Mouse (Mus musculus): ENCODE measurements at regions not wholly inside any gene's neighbourhood (a gene's known extent, or its start where the extent isn't known, plus 50 kb on each side); places are given as distances from the start of the nearest gene placed in this dataset.
"Not testable (repeated sequence)": the region's sequence is repeated elsewhere in the genome, so short reads cannot be mapped to it uniquely, and the experiment has no call there.

GRCm38 (mm10) chr14:19080001-19080400 is 185.9 kb upstream of the Ube2e2 start:
- not testable (repeated sequence) for H3K4me1 ChIP-seq; H3K9me3 ChIP-seq; H3K4me2 ChIP-seq (replicated peaks); H3K4me3 ChIP-seq; H3K27me3 ChIP-seq (replicated peaks); H3K9ac ChIP-seq; ATAC-seq (ENCODE audit: low FRiP score, low read depth); H3K36me3 ChIP-seq; H3K27ac ChIP-seq
- WGBS = 93% methylated on average over 4 of the region's 4 CpGs

GRCm38 (mm10) chr14:19041984-19042760 is 148.1 kb upstream of the Ube2e2 start:
- H3K4me2 ChIP-seq (replicated peaks) = peak overlapping the region; percentile 84
- no peaks in the 10 kb centered on the region for H3K27me3 ChIP-seq (replicated peaks)
- peak overlapping the region; percentile 44 for H3K9ac ChIP-seq
- ATAC-seq (ENCODE audit: low FRiP score, low read depth) = peak; percentile 94
- H3K4me1 ChIP-seq = peaks cover 5% of the 10 kb centered on the region; the same call in 1 of the 2 replicates
- no peaks in the 10 kb centered on the region for H3K9me3 ChIP-seq
- no peaks in the 10 kb centered on the region for H3K36me3 ChIP-seq
- H3K27ac ChIP-seq = no peak overlapping the region
- peak overlapping the region; percentile 43 for H3K4me3 ChIP-seq
- 2% methylated on average over 49 of the region's 49 CpGs for WGBS

GRCm38 (mm10) chr14:19020102-19020501 is 126.0 kb upstream of the Ube2e2 start:
- no peak for ATAC-seq (ENCODE audit: low FRiP score, low read depth)
- no peaks in the 10 kb centered on the region for H3K36me3 ChIP-seq
- no peaks in the 10 kb centered on the region for H3K9me3 ChIP-seq
- H3K4me2 ChIP-seq (replicated peaks) = no peak overlapping the region
- H3K4me3 ChIP-seq = no peak overlapping the region
- H3K27me3 ChIP-seq (replicated peaks) = no peaks in the 10 kb centered on the region
- H3K27ac ChIP-seq = no peak overlapping the region
- H3K4me1 ChIP-seq = no peaks in the 10 kb centered on the region
- H3K9ac ChIP-seq = no peak overlapping the region
- 49% methylated on average over 2 of the region's 2 CpGs for WGBS

- H3K4me3 ChIP-seq = no peak overlapping the region
- no peaks in the 10 kb centered on the region for H3K27me3 ChIP-seq (replicated peaks)
- ATAC-seq (ENCODE audit: low FRiP score, low read depth) = no peak
- no peaks in the 10 kb centered on the region for H3K9me3 ChIP-seq
- H3K27ac ChIP-seq = no peak overlapping the region
- H3K36me3 ChIP-seq = no peaks in the 10 kb centered on the region
- no peak overlapping the region for H3K4me2 ChIP-seq (replicated peaks)
- WGBS = 66% methylated on average over 4 of the region's 4 CpGs
- H3K9ac ChIP-seq = no peak overlapping the region
- H3K4me1 ChIP-seq = no peaks in the 10 kb centered on the region
Observed at GRCm38 (mm10) chr14:19015406-19015805, 121.3 kb upstream of the Ube2e2 start.

GRCm38 (mm10) chr14:19013558-19013957 is 119.5 kb upstream of the Ube2e2 start:
- not testable (repeated sequence) for H3K4me1 ChIP-seq; H3K4me2 ChIP-seq (replicated peaks); H3K36me3 ChIP-seq; H3K9ac ChIP-seq; H3K9me3 ChIP-seq; H3K27ac ChIP-seq; H3K4me3 ChIP-seq; H3K27me3 ChIP-seq (replicated peaks); ATAC-seq (ENCODE audit: low FRiP score, low read depth)
- WGBS = 89% methylated on average over 2 of the region's 2 CpGs

GRCm38 (mm10) chr14:18983901-18984300 is 89.8 kb upstream of the Ube2e2 start:
- 84% methylated on average over 3 of the region's 3 CpGs for whole genome bisulfite sequencing
- Histone ChIP-seq H3K27ac (no peak overlapping the region), H3K36me3 (no peaks in the 10 kb centered on the region), H3K4me3 (no peak overlapping the region), H3K4me2 (replicated peaks) (no peak overlapping the region), H3K9ac (no peak overlapping the region), H3K4me1 (no peaks in the 10 kb centered on the region), H3K9me3 (no peaks in the 10 kb centered on the region), H3K27me3 (replicated peaks) (no peaks in the 10 kb centered on the region)
- ATAC-seq (ENCODE audit: low FRiP score, low read depth) = no peak

GRCm38 (mm10) chr14:18963864-18964263 is 69.8 kb upstream of the Ube2e2 start:
- Histone ChIP-seq H3K4me1 (no peaks in the 10 kb centered on the region), H3K36me3 (no peaks in the 10 kb centered on the region), H3K27me3 (replicated peaks) (no peaks in the 10 kb centered on the region), H3K4me3 (no peak overlapping the region), H3K4me2 (replicated peaks) (no peak overlapping the region), H3K9ac (no peak overlapping the region), H3K9me3 (no peaks in the 10 kb centered on the region), H3K27ac (no peak overlapping the region)
- 79% methylated on average over 1 of the region's 1 CpGs for WGBS
- no peak for ATAC-seq (ENCODE audit: low FRiP score, low read depth)

GRCm38 (mm10) chr14:18963287-18963686 is 69.2 kb upstream of the Ube2e2 start:
- Histone ChIP-seq H3K4me2 (replicated peaks) (no peak overlapping the region), H3K27me3 (replicated peaks) (no peaks in the 10 kb centered on the region), H3K9me3 (no peaks in the 10 kb centered on the region), H3K27ac (no peak overlapping the region), H3K4me1 (no peaks in the 10 kb centered on the region), H3K9ac (no peak overlapping the region), H3K36me3 (no peaks in the 10 kb centered on the region), H3K4me3 (no peak overlapping the region)
- WGBS = 91% methylated on average over 2 of the region's 2 CpGs
- ATAC-seq (ENCODE audit: low FRiP score, low read depth) = no peak

All from neural tube, embryonic 12.5 days (tissue).